Mouse (Mus musculus) hindbrain, embryonic 12.5 days (tissue): ENCODE measurements at regions not wholly inside any gene's neighbourhood (a gene's known extent, or its start where the extent isn't known, plus 50 kb on each side); places are given as distances from the start of the nearest gene placed in this dataset.

Source experiments
- ATAC-seq: fragments of 200-750 bp; cut with Nextera tagmentation; 2 replicates; pipeline ENCODE4 v1.8.0; 2017; ENCODE audit warnings: moderate TSS enrichment; ENCODE audit not compliant: low FRiP score
- H3K27ac ChIP-seq: fragments of 300-500 bp; sonication (generic); 2 replicates; pipeline ENCODE4 v1.5.1; 2016; ENCODE audit warnings: mild to moderate bottlenecking
- H3K27me3 ChIP-seq: fragments of 300-500 bp; sonication (generic); 2 replicates; pipeline ENCODE4 v1.6.1; 2016; ENCODE audit warnings: mild to moderate bottlenecking
- H3K36me3 ChIP-seq: fragments of 300-500 bp; sonication (generic); 2 replicates; pipeline ENCODE4 v1.6.1; 2016; ENCODE audit warnings: mild to moderate bottlenecking
- H3K4me1 ChIP-seq: fragments of 300-500 bp; sonication (generic); 2 replicates; pipeline ENCODE4 v1.6.1; 2016
- H3K4me2 ChIP-seq: fragments of 300-500 bp; sonication (generic); replicated peaks from 2 replicates; pipeline ENCODE4 v1.6.1; 2016; ENCODE audit warnings: mild to moderate bottlenecking
- H3K4me3 ChIP-seq: fragments of 300-500 bp; sonication (generic); 2 replicates; pipeline ENCODE4 v1.5.1; 2016; ENCODE audit warnings: mild to moderate bottlenecking
- H3K9ac ChIP-seq: fragments of 300-500 bp; sonication (generic); 2 replicates; pipeline ENCODE4 v1.6.1; 2016; ENCODE audit warnings: mild to moderate bottlenecking, moderate library complexity
- H3K9me3 ChIP-seq: fragments of 300-500 bp; sonication (generic); replicated peaks from 2 replicates; pipeline ENCODE4 v1.6.1; 2016; ENCODE audit warnings: mild to moderate bottlenecking
- WGBS: fragments of 180-500 bp; shearing (Covaris S2); methylation state at CpG from one replicate; pipeline ENCODE4 v1.1.7; 2016; 5-methylcytosine and 5-hydroxymethylcytosine counted together

- ATAC-seq = no peak
- Histone ChIP-seq H3K4me3 (no peak overlapping the region), H3K9ac (no peak overlapping the region), H3K27ac (no peak overlapping the region), H3K27me3 (no peaks in the 10 kb centered on the region), H3K9me3 (no peaks in the 10 kb centered on the region), H3K4me2 (no peak overlapping the region), H3K36me3 (no peaks in the 10 kb centered on the region), H3K4me1 (no peaks in the 10 kb centered on the region)
- 84% methylated on average over 10 of the region's 10 CpGs for WGBS
Observed at GRCm38 (mm10) chr1:185111347-185112016, 92.4 kb upstream of the Rab3gap2 start.

DNA sequence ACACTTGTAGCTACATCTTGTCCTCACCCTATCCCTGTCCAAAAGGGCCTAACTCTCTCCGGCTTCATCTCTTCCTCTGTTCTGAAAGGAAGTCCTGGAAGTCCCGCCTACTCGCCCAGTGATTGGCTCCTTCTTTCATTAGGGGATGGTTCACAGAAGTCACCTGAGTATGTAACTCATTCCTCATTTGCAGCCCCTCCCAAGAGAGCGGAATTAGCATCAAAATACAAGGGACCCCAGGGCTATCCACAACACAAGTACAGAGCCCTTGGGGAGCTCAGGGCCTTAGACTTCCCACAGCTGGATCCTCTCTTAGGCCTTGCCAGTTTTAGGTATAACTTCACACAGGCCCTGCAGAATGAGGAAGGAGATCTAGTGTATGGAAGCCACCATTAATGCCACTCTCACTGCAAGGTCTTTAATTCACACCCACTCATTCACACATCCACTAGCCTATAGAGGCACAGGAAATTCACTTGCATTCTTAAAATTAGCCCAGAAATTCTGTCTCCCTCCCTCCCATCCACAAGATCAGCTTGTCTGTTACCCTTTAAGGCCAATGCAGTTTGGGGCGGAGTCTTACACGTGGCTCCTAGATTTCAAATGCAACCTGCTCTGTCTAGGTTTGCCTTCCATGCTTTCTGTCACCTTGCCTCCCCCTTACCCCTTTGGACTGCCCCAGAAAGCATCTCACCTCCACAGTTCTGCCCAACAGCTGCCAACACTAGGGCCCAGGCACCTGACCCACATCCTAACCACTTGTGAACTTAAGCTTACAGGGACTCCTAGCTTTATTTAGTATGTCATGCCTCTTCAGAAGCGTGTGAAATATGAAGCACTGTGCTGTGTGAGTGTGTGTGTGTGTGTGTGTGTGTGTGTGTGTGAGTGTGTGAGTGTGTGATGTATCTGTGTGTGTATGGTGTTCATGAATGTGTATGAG is 98.7 kb upstream of the Rab3gap2 start:
- no peaks in the 10 kb centered on the region for H3K36me3 ChIP-seq
- H3K4me1 ChIP-seq = no peaks in the 10 kb centered on the region
- H3K27me3 ChIP-seq = no peaks in the 10 kb centered on the region
- H3K4me2 ChIP-seq = no peak overlapping the region
- H3K27ac ChIP-seq = no peak overlapping the region
- H3K4me3 ChIP-seq = no peak overlapping the region
- H3K9me3 ChIP-seq = no peaks in the 10 kb centered on the region
- WGBS = 39% methylated on average over 7 of the region's 7 CpGs
- peak; percentile 32; the same call in 1 of the 2 replicates for ATAC-seq
- no peak overlapping the region for H3K9ac ChIP-seq

DNA sequence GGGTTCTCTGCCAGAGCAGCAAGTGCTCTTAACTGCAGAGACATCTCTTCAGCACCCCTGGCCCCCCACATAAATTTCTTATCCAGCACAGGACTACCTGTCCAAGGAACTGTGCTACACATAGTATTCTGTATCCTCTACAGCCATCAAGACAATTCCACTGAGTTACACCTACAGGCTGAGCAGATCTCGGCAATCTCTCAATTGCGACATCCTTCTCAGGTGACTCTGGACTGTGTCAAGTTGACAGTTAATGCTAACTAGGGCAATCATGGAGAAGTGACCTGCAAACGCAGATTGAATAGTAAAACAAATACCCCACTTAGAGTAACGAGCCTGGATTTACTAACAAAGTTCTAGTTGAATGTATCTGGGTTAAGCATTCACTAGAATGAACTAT is 100.1 kb upstream of the Rab3gap2 start:
- no peak overlapping the region for H3K4me2 ChIP-seq
- no peak for ATAC-seq
- no peaks in the 10 kb centered on the region for H3K27me3 ChIP-seq
- H3K4me3 ChIP-seq = no peak overlapping the region
- H3K27ac ChIP-seq = no peak overlapping the region
- no peaks in the 10 kb centered on the region for H3K36me3 ChIP-seq
- no peak overlapping the region for H3K9ac ChIP-seq
- no peaks in the 10 kb centered on the region for H3K9me3 ChIP-seq
- peaks cover 9% of the 10 kb centered on the region for H3K4me1 ChIP-seq
- 89% methylated on average over 4 of the region's 4 CpGs for WGBS

DNA sequence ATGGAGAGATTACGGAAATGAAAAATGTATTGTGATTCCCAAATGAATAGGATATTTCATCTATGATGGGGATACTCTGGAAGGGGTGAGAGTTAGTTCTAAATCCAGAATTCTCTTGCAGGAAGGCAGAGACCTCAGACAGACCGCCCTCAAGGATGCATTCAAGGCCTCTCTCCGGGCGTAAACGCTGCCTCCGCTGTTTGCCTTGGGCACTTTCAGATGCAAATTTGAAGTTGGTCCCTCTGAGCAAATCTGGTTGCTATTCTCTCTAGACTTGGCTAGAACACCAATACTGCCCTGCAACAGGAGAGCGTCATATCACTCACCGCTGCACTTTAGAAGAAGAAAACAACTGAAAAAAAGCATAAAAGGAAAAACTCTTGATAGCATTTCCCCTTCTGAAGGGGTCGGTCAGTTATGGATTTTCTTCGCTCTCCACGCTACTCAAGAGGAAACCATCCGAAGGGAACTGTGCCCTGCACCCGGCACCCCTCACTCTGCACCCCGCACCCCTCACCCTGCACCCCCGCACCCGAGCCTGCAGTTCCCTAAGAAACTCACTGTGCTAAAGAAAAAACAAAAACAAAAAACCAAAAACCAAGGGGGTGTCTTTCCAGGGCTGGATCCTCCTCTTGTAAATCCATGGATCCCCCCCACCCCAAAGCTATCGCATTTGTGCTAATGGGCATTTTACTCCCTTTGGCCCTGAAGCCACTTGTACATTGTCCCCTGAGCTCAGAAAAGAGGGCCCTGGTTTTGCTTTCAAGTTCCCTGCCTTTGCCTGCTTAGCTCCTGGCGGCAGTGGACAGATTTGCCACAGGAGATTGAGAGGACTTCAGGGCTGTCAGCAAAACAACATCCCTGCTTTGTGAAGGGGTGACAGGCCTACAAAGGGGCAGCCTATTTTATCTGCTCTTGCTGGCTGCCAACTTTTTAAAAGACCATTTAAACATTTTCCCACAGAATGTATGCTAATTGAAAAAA is 99.9 kb upstream of the Mark1 start:
- no peak overlapping the region for H3K4me3 ChIP-seq
- no peak overlapping the region for H3K27ac ChIP-seq
- no peaks in the 10 kb centered on the region for H3K9me3 ChIP-seq
- H3K9ac ChIP-seq = no peak overlapping the region
- peaks cover 12% of the 10 kb centered on the region for H3K4me1 ChIP-seq
- ATAC-seq = peak; percentile 38; the same call in 1 of the 2 replicates
- H3K27me3 ChIP-seq = no peaks in the 10 kb centered on the region
- WGBS = 10% methylated on average over 18 of the region's 18 CpGs
- H3K36me3 ChIP-seq = no peaks in the 10 kb centered on the region
- H3K4me2 ChIP-seq = peak overlapping the region; percentile 25; the same call in 1 of the 2 replicates

GRCm38 (mm10) chr1:185098195-185098974 is 99.0 kb upstream of the Mark1 start:
- Histone ChIP-seq H3K27me3 (no peaks in the 10 kb centered on the region), H3K4me2 (0 out of 2 replicates have a peak overlapping the region, but pooled peaks have one; percentile 25), H3K9me3 (no peaks in the 10 kb centered on the region), H3K27ac (no peak overlapping the region), H3K36me3 (no peaks in the 10 kb centered on the region), H3K4me1 (peaks cover 12% of the 10 kb centered on the region), H3K4me3 (no peak overlapping the region), H3K9ac (no peak overlapping the region)
- ATAC-seq = no peak
- WGBS = 10% methylated on average over 17 of the region's 17 CpGs

DNA sequence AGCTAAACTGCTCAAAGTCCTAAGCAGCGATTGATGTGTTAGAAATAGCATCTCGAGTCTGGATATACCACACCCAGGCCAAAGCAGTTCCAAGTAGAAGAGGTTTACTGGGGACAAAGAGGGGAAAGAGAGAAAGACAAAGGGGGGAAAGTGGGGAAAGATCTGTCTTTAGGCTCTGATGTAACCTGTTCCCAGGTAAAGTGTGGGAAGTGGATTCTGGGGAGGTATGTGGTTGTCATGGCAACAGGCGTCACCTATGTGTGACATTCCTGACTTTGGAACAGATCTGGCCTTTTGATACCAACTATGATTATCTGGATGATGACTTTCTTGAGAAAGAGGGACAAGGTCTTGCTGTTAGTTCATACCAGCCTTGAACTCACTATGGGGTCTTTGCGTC is 97.4 kb upstream of the Mark1 start:
- H3K27me3 ChIP-seq = no peaks in the 10 kb centered on the region
- no peak overlapping the region for H3K4me2 ChIP-seq
- ATAC-seq = no peak
- 91% methylated on average over 4 of the region's 4 CpGs for WGBS
- H3K36me3 ChIP-seq = no peaks in the 10 kb centered on the region
- H3K27ac ChIP-seq = no peak overlapping the region
- no peak overlapping the region for H3K4me3 ChIP-seq
- no peak overlapping the region for H3K9ac ChIP-seq
- H3K4me1 ChIP-seq = peaks cover 16% of the 10 kb centered on the region
- no peaks in the 10 kb centered on the region for H3K9me3 ChIP-seq

GRCm38 (mm10) chr1:185092757-185093156 is 93.4 kb upstream of the Mark1 start:
- ATAC-seq = no peak
- no peak overlapping the region for H3K4me2 ChIP-seq
- no peaks in the 10 kb centered on the region for H3K36me3 ChIP-seq
- no peaks in the 10 kb centered on the region for H3K27me3 ChIP-seq
- H3K9ac ChIP-seq = no peak overlapping the region
- no peak overlapping the region for H3K4me3 ChIP-seq
- 0 out of 2 replicates have a peak, but pooled peaks cover 5% of the 10 kb centered on the region for H3K4me1 ChIP-seq
- no peaks in the 10 kb centered on the region for H3K9me3 ChIP-seq
- no peak overlapping the region for H3K27ac ChIP-seq
- 88% methylated on average over 5 of the region's 5 CpGs for WGBS

DNA sequence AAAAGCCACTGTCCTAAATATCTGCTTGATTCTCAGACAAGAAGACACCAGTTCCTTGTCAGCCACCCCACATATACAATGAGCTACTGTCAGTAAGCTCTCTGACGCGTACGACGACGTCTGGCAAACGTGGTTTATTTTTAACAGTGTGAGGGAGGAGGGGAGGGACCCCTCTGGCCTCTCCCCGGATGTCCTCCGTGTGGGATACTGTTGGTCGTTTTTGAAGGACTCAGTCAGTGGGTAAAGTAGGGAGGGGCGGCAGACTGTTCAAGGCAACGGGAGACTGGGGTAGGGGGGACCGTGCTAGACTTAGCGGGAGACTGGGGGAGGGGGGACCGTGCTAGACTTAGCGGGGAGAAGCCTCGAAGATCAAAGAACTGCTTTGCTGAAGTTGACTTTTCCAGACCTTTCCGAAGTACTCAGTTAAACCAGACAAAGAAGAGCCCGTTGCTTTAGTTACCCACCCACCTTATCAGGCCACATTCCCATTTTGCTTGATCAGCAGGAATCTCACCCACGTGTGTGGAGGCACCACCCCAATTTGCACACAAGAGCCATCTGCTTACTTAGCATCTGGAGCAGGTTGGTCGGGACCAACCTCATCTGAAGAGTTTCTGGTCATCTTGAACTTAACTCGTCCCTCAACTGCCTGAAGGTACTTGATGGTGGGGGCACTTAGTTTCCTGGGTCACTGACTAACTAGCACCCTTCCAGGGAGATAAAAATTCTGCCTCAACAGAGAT is 92.6 kb upstream of the Mark1 start:
- Histone ChIP-seq H3K27me3 (no peaks in the 10 kb centered on the region), H3K4me2 (no peak overlapping the region; the same call in 1 of the 2 replicates), H3K9ac (no peak overlapping the region), H3K27ac (no peak overlapping the region), H3K4me1 (0 out of 2 replicates have a peak, but pooled peaks cover 5% of the 10 kb centered on the region), H3K9me3 (no peaks in the 10 kb centered on the region), H3K36me3 (no peaks in the 10 kb centered on the region), H3K4me3 (no peak overlapping the region)
- 40% methylated on average over 21 of the region's 21 CpGs for WGBS
- no peak for ATAC-seq

GRCm38 (mm10) chr1:185089196-185089595 is 89.8 kb upstream of the Mark1 start:
- 87% methylated on average over 2 of the region's 2 CpGs for WGBS
- H3K4me3 ChIP-seq = no peak overlapping the region
- ATAC-seq = no peak
- 0 out of 2 replicates have a peak, but pooled peaks cover 5% of the 10 kb centered on the region for H3K4me1 ChIP-seq
- no peaks in the 10 kb centered on the region for H3K27me3 ChIP-seq
- H3K9me3 ChIP-seq = no peaks in the 10 kb centered on the region
- H3K36me3 ChIP-seq = no peaks in the 10 kb centered on the region
- H3K4me2 ChIP-seq = no peak overlapping the region
- no peak overlapping the region for H3K27ac ChIP-seq
- H3K9ac ChIP-seq = no peak overlapping the region

DNA sequence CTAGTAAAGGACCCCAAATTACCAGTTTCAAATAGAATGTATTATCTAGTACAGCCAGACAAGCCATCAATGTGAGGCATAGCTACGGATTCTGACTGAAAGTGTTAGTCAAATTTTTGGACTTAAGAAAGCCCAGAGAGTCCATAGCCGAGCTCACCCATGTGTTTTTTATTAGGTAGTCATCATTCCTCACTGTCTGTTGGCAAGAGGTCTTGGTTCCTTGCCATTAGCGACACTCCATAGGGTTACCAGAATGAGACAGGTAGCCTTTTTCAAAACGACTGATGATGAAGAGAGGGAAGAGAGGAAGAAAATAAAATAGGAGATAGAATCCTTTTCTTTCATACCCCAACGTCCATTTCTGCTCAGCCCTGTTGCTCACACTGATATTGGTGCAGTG is 83.8 kb upstream of the Mark1 start:
- ATAC-seq = no peak
- WGBS = 73% methylated on average over 5 of the region's 5 CpGs
- Histone ChIP-seq H3K27me3 (no peaks in the 10 kb centered on the region), H3K4me2 (no peak overlapping the region), H3K4me3 (no peak overlapping the region), H3K36me3 (no peaks in the 10 kb centered on the region), H3K9me3 (no peaks in the 10 kb centered on the region), H3K27ac (no peak overlapping the region), H3K4me1 (peaks cover 13% of the 10 kb centered on the region), H3K9ac (no peak overlapping the region)

GRCm38 (mm10) chr1:185080118-185080517 is 80.7 kb upstream of the Mark1 start:
- WGBS = 30% methylated on average over 3 of the region's 3 CpGs
- Histone ChIP-seq H3K36me3 (no peaks in the 10 kb centered on the region), H3K4me1 (peaks cover 13% of the 10 kb centered on the region), H3K4me3 (no peak overlapping the region), H3K27ac (peak overlapping the region; percentile 48; the same call in 1 of the 2 replicates), H3K9ac (no peak overlapping the region), H3K9me3 (no peaks in the 10 kb centered on the region), H3K4me2 (no peak overlapping the region), H3K27me3 (no peaks in the 10 kb centered on the region)
- ATAC-seq = no peak
